In genomic region chr2:158795043-158795442, GRCm38 (mm10) we compare ENCODE assay signal across 8 mouse cellular contexts. TPM values are rescaled to one million over a fixed set of nuclear protein-coding genes. Genes with fewer than 3 reads are reported as not detected.
A peak's percentile ranks its signal among the peaks of the same experiment; 100 is the strongest.
DNase-seq lines count a peak whose midpoint lies in the region; ATAC-seq and TF ChIP-seq lines count a peak whose summit lies in the region.

No protein-coding gene starts in this region.

- H3K4me2 ChIP-seq in heart, postnatal 0 days (ENCODE audit: low read depth, low read length): peak overlapping the region; percentile 76
- peak overlapping the region; percentile 73 for H3K4me2 ChIP-seq in hindbrain, embryonic 13.5 days
- peak overlapping the region; percentile 67 for H3K4me2 ChIP-seq in midbrain, embryonic 11.5 days

- H3K9me3 ChIP-seq in heart, postnatal 0 days (replicated peaks; ENCODE audit: control insufficient read depth, low read length): no peaks in the 10 kb centered on the region
- no peaks in the 10 kb centered on the region for H3K9me3 ChIP-seq in hindbrain, embryonic 13.5 days
- no peaks in the 10 kb centered on the region; the same call in 1 of the 2 replicates for H3K9me3 ChIP-seq in midbrain, embryonic 11.5 days (ENCODE audit: control insufficient read depth, low read length)

- ATAC-seq in heart, postnatal 0 days (ENCODE audit: insufficient read depth, low read depth): no peak
- ATAC-seq in hindbrain, embryonic 13.5 days (ENCODE audit: low FRiP score): no peak
- ATAC-seq in midbrain, embryonic 11.5 days (ENCODE audit: low FRiP score): no peak; the same call in 1 of the 2 replicates

- H3K4me3 ChIP-seq in heart, postnatal 0 days (ENCODE audit: low read depth, low read length): peak overlapping the region; percentile 72
- peak overlapping the region; percentile 83 for H3K4me3 ChIP-seq in bone marrow, adult 2 months (replicated peaks; ENCODE audit: control insufficient read depth, low read depth, low read length)
- H3K4me3 ChIP-seq in hindbrain, embryonic 13.5 days: peak overlapping the region; percentile 78
- H3K4me3 ChIP-seq in midbrain, embryonic 11.5 days (ENCODE audit: low read depth, low read length): peak overlapping the region; percentile 75

- H3K4me1 ChIP-seq in heart, postnatal 0 days (ENCODE audit: control insufficient read depth, insufficient read depth): peaks cover 4% of the 10 kb centered on the region; the same call in 1 of the 2 replicates
- peaks cover 1% of the 10 kb centered on the region; the same call in 1 of the 2 replicates for H3K4me1 ChIP-seq in bone marrow, adult 2 months (ENCODE audit: control insufficient read depth, insufficient read depth, low read length)
- peaks cover 29% of the 10 kb centered on the region for H3K4me1 ChIP-seq in hindbrain, embryonic 13.5 days (replicated peaks)
- H3K4me1 ChIP-seq in midbrain, embryonic 11.5 days (ENCODE audit: control insufficient read depth, insufficient read depth, low read length): peaks cover 6% of the 10 kb centered on the region

- no peaks in the 10 kb centered on the region for H3K27me3 ChIP-seq in heart, postnatal 0 days (ENCODE audit: control insufficient read depth, insufficient read depth, low read length)
- no peaks in the 10 kb centered on the region for H3K27me3 ChIP-seq in hindbrain, embryonic 13.5 days
- no peaks in the 10 kb centered on the region for H3K27me3 ChIP-seq in midbrain, embryonic 11.5 days (ENCODE audit: control insufficient read depth, insufficient read depth, low read length)

- H3K36me3 ChIP-seq in heart, postnatal 0 days (replicated peaks; ENCODE audit: control insufficient read depth, insufficient read depth, low read length): no peaks in the 10 kb centered on the region
- H3K36me3 ChIP-seq in hindbrain, embryonic 13.5 days: no peaks in the 10 kb centered on the region; the same call in 1 of the 2 replicates
- no peaks in the 10 kb centered on the region for H3K36me3 ChIP-seq in midbrain, embryonic 11.5 days (ENCODE audit: control insufficient read depth, insufficient read depth, low read length)

- TF ChIP-seq EP300 in heart, postnatal 0 days (IDR thresholded peaks at IDR 0.05; ENCODE audit: low read depth): no peak

- DNase-seq in heart, postnatal 0 days (ENCODE audit: low spot score): peak; percentile 8
- no peak for DNase-seq in heart, adult 18-20 months
- no peak for DNase-seq in midbrain, embryonic 11.5 days (ENCODE audit: low spot score, missing footprints)
- no peak for DNase-seq in thymus, postnatal 0 days (ENCODE audit: low spot score)
- no peak for DNase-seq in cerebellum, adult 11-12 months
- no peak for DNase-seq in adrenal gland, postnatal 4 days (ENCODE audit: low spot score in 2 of 2)

- WGBS in heart, postnatal 0 days: 14% methylated on average over 15 of the region's 15 CpGs
- WGBS in bone marrow, adult 2 months: 22% methylated on average over 15 of the region's 15 CpGs
- WGBS in hindbrain, embryonic 13.5 days: 13% methylated on average over 15 of the region's 15 CpGs
- WGBS in midbrain, embryonic 11.5 days: 11% methylated on average over 15 of the region's 15 CpGs

- peak overlapping the region; percentile 71 for H3K9ac ChIP-seq in heart, postnatal 0 days (replicated peaks; ENCODE audit: low read depth, low read length)
- peak overlapping the region; percentile 82 for H3K9ac ChIP-seq in hindbrain, embryonic 13.5 days
- H3K9ac ChIP-seq in midbrain, embryonic 11.5 days (ENCODE audit: low read length): peak overlapping the region; percentile 72

- 0 out of 2 replicates have a peak, but pooled peaks have one; percentile 1 for TF ChIP-seq POLR2A in bone marrow, adult 2 months (IDR thresholded peaks at IDR 0.05; ENCODE audit: borderline replicate concordance, control insufficient read depth, low read depth, low read length)

- TF ChIP-seq CTCF in heart, postnatal 0 days (IDR thresholded peaks at IDR 0.05; ENCODE audit: low read depth): no peak
- no peak for TF ChIP-seq CTCF in bone marrow, adult 2 months (IDR thresholded peaks at IDR 0.05; ENCODE audit: control insufficient read depth, insufficient read depth, low read length)

- H3K27ac ChIP-seq in heart, postnatal 0 days (ENCODE audit: low read depth): peak overlapping the region; percentile 83
- peak overlapping the region; percentile 9; the same call in 1 of the 2 replicates for H3K27ac ChIP-seq in bone marrow, adult 2 months (ENCODE audit: control insufficient read depth, insufficient read depth, low read depth, low read length, poor library complexity)
- H3K27ac ChIP-seq in hindbrain, embryonic 13.5 days: peak overlapping the region; percentile 77
- H3K27ac ChIP-seq in midbrain, embryonic 11.5 days (ENCODE audit: low read depth, low read length): peak overlapping the region; percentile 45; the same call in 1 of the 2 replicates

RNA-seq across cellular contexts. Expression of gene Dhx35, which starts 0.4 kb away (rescaled TPM):
- 30.7 and 36.9 TPM in 2 replicates for total RNA-seq in heart, postnatal 0 days (2014; rRNA removed; ENCODE audit: low replicate concordance)
- polyA plus RNA-seq in heart, postnatal 0 days (2015; fragmentation: Nextera tagmentation; extraction: Ambion mirVana): 11.6 and 13.4 TPM in 2 replicates
- 10 to 100 TPM; 12.0 to 17.1 TPM for total RNA-seq in heart, adult 18-20 months (2021)
- polyA plus RNA-seq in bone marrow, adult 2 months (2011; ENCODE audit: insufficient read depth, insufficient read length, low replicate concordance, missing spikeins): 3.2 and 10.7 TPM in 2 replicates
- 13.3 and 15.4 TPM in 2 replicates for polyA plus RNA-seq in hindbrain, embryonic 13.5 days (2015; fragmentation: Nextera tagmentation; extraction: Ambion mirVana)
- 16.1 and 18.3 TPM in 2 replicates for polyA plus RNA-seq in midbrain, embryonic 11.5 days (2014; fragmentation: Nextera tagmentation; extraction: Ambion mirVana)
- polyA plus RNA-seq in thymus, postnatal 0 days (2015; fragmentation: Nextera tagmentation; extraction: Ambion mirVana): 9.3 and 11.1 TPM in 2 replicates
- total RNA-seq in adrenal gland, postnatal 4 days (2021): 10 to 100 TPM; 21.8 to 24.3 TPM

RNA-seq across cellular contexts. Expression of gene Fam83d, which starts 27.1 kb away (rescaled TPM):
- total RNA-seq in heart, postnatal 0 days (2014; rRNA removed; ENCODE audit: low replicate concordance): 37.7 and 75.5 TPM in 2 replicates
- polyA plus RNA-seq in heart, postnatal 0 days (2015; fragmentation: Nextera tagmentation; extraction: Ambion mirVana): 18.6 and 19.3 TPM in 2 replicates
- under 1 TPM; 0.44 to 0.89 TPM for total RNA-seq in heart, adult 18-20 months (2021)
- 2.7 and 3.0 TPM in 2 replicates for polyA plus RNA-seq in bone marrow, adult 2 months (2011; ENCODE audit: insufficient read depth, insufficient read length, low replicate concordance, missing spikeins)
- 9.7 and 11.0 TPM in 2 replicates for polyA plus RNA-seq in hindbrain, embryonic 13.5 days (2015; fragmentation: Nextera tagmentation; extraction: Ambion mirVana)
- polyA plus RNA-seq in midbrain, embryonic 11.5 days (2014; fragmentation: Nextera tagmentation; extraction: Ambion mirVana): 48.5 and 48.8 TPM in 2 replicates
- polyA plus RNA-seq in thymus, postnatal 0 days (2015; fragmentation: Nextera tagmentation; extraction: Ambion mirVana): 18.7 and 19.8 TPM in 2 replicates
- 10 to 100 TPM; 10.6 to 11.3 TPM for total RNA-seq in adrenal gland, postnatal 4 days (2021)

Comparison
In these comparisons a context has a peak if more than half of its experiments do, and no peak if none do; other contexts are left out.
1. H3K27ac ChIP-seq: peak in every context shown above with its lines; median percentile 83 in heart, postnatal 0 days; 77 in hindbrain, embryonic 13.5 days; 45 in midbrain, embryonic 11.5 days; 9 in bone marrow, adult 2 months.